Mouse (Mus musculus): ENCODE measurements around the gene Olfr95.
"Not testable (repeated sequence)": the region's sequence is repeated elsewhere in the genome, so short reads cannot be mapped to it uniquely, and the experiment has no call there.

Gene Olfr95

DNA sequence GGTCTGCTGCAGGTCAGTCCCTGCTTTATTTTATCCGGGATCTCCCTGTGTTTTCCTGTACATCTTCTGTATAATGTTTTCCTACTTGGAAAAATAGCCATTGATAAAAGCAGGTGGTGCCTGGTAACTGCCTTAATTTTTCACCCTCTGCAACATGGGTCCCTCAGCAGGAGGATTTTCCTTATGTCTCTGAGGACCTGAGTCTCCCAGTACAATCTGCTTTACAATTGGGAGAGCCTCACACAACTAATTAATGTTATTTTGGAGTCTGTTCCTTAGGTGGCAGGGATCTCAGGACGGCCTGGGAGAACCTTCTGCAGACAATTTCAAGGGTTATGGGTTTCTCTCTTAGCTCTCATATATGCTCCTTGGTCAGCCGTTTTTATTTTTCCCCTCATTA is at the start of gene Olfr95:
Gene Olfr95, minus strand, starts transcription at position 101 of the 400 bp plus-strand sequence.
- DNase-seq (ENCODE audit: low spot score): no peak

DNA sequence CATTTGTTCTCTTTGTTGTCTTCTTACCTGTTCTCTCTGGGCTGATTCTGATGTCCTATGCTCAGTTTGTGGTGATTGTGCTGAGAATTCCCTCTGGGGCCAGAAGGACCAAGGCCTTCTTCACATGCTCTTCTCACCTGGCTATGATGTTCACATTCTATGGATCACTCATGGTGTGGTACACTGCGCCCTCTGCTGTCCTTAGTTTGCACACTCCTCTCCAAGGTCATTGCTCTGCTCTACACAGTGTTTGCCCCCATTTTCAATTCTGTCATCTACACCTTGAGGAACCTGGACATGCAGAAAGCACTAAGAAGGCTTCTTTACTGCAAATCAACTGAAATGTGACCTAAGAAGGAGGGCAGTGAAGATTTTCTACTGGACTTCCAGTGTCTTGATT is 37.6 kb upstream of the Olfr95 start:
- no peak for DNase-seq (ENCODE audit: low spot score)

DNA sequence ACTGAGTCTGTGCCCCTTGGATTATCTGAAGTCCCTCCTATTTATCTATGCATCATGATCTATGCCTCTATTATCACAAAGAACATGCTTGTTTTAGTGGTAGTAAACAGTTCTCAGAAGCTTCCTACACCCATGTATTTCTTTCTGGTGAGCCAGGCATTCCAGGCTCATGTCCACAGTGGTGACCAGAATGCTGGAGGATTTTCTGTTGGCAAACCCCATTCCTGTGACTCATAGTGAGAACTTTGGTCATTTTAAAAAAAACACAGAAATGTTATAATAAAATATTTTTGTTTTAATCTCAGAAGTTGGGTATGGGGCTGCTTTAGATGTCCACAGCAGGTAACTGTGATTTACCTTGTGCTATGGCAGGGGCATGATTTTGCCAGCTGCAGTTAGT is 36.5 kb upstream of the Olfr95 start:
- no peak for DNase-seq (ENCODE audit: low spot score)

DNA sequence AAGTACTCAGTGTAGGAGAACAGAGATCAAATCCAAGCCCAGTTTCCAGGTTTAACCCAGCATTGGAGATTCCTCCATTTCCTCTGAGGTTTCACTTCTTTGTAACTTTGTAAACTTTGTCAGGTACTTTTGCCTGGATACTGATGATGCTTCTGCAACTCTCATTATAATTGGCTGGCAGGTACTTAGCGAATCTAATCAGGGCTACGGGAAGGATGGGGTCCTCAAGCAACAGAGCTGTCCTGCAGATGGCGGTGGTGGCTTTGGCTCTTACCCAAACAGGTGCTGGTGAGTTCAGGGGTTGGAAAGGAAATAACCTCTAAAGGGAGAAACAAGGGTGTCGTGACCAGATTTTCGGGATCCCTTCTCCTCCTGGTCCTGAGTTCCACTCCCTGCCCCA is 33.8 kb upstream of the Olfr95 start:
- DNase-seq (ENCODE audit: low spot score): no peak

DNA sequence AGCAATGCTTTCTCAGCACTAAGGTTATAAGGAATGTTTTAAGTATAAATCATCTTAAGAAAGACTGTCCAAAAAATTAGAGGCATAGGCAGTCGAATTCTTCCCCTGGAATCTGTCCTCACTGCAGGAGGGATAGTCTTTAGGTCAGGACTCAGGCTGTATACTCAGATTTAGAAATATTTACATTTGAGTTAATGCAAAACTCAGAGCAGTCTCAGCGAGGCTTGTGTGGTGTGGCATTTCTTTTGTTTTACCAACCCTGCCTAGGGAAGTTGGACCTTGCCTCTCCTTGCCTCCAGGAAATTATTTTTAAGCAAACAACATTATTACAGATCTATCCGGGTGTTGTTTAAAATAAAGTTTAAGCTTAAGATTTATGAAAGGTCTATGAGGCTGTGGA is 29.3 kb upstream of the Olfr95 start:
- DNase-seq (ENCODE audit: low spot score): no peak

DNA sequence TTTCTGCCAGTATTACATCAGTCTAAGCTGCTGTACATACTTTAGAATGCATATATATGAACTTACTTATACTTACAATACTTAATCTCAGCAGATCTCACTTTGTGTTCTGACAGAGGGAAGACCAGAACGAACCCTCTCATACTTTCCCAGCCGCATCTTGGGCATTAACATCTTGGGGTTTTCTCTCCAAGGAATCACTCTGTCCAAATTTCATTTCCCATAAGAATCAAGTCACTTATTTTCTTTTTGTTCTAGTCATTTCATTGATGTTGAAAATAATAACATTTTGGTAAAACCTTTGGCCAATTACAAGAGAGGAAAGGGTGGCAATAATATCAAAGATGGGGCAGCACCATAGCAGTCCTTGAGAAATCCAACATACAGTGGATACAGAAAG is 24.3 kb upstream of the Olfr95 start, which contains the start of gene Olfr97:
Gene Olfr97, minus strand, starts transcription at position 101 of the 400 bp plus-strand sequence.
- DNase-seq (ENCODE audit: low spot score): not testable (repeated sequence)

DNA sequence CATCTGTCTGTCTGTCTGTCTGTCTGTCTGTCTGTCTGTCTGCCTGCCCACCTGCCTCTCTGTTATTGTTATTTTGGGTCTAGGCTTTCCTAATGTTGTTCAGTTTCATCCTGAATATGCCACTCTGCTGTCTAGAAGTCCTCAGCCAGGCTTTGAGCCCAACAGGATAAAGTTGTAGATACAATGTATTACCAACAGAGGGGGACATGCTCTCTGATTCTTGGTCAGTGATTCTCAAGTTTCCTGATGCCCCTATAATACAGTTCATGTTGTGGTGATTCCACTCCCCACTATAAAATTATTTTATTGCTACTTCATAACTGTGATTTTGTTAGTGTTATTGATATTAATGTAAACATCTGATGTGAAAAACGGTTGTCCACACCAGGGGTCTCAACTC is 9.0 kb upstream of the Olfr95 start:
- DNase-seq (ENCODE audit: low spot score): no peak

DNA sequence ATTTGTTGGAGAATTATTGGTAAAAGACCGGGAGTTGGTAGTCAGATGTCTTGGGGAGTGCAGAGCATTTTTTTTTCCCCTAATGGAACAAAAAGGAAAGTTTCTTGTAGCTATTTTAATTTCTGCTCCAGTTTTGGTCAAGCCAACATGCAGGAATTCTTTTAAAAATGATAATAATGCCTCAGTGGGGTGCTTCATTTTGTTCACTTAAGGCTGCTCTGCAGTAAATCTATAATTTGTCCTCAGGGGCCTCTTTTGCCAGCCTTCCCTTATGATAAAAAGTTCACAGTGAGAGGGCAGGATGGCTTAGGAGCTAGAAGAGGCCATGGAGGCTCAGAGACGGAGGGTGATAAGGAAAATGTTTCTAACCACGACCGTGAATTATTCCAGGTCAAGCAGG is 6.9 kb upstream of the Olfr95 start, which contains the start of gene Olfr96:
Gene Olfr96, plus strand, starts transcription at position 301 of the 400 bp plus-strand sequence.
- DNase-seq (ENCODE audit: low spot score): no peak

DNA sequence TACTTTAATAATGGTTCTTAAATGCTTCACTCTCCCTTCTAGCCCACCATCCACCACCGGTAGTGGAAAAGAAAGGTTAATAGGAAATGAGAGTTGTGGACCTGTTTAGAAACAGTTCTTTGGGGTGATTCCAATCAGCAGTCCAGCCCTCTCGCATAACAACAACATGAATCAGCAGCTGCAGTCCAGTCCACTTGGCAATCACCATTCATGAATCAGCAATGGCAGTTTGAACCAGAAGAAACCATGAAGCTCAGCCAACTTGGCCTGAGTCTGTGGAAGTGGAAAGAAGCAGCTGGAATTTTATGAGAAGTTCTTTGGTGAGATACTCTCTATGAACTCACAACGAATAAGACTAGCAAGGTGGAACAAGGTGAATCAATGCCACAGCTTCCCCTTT is 5.6 kb upstream of the Olfr95 start:
- no peak for DNase-seq (ENCODE audit: low spot score)

DNA sequence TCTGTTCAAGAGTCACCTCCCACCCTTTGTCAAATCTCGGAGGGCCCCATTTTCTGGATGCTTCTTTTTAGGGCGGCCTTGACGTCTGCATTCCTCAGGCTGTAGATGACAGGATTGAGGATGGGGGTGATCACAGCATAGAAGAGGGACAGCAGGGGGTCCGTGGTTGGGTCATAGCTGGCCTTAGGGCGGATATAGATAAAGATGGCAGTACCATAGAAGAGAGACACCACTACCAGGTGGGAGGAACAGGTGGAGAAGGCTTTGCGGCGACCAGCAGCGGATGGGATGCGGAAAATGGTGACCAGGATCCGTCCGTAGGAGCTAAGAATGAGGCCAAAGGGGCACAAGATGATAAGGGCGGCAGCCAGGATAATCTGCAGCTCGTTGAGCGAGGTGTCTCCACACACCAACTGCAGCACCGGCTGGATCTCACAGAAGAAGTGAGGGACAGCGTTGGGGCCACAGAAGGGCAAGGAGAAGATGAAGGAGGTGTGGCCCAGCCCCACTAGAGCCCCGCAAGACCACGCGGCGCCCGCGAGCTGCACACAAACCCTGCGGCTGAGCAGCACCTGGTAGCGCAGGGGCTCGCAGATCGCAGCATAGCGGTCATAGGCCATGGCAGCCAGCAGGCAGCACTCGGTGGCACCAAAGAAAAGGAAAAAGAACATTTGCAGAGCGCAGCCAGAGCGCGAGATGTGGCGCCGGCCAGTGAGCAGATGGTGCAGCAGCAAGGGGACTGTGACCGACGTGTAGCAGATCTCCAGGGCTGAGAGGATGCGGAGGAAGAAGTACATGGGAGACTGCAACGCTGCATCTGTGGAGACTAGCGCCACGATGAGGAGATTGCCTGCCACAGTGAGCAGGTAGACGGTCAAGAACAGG is 1.8 kb downstream of the Olfr95 start:
- DNase-seq (ENCODE audit: low spot score): no peak

DNA sequence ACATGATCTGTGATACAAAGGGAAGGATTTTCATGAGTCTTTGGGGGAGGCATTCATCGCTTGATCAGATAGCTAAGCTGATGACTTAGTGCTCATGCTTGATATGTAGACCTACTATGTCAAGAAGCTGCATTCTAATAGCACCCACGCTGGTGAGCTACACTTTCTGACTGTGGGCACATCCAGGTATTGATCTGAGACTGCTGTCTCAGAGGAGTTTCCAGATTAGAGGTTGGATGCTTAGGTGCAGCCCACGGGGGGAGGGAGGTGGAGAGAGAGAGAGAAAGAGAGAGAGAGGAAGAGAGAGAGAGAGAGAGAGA is 9.0 kb downstream of the Olfr95 start:
- no peak for DNase-seq (ENCODE audit: low spot score)

DNA sequence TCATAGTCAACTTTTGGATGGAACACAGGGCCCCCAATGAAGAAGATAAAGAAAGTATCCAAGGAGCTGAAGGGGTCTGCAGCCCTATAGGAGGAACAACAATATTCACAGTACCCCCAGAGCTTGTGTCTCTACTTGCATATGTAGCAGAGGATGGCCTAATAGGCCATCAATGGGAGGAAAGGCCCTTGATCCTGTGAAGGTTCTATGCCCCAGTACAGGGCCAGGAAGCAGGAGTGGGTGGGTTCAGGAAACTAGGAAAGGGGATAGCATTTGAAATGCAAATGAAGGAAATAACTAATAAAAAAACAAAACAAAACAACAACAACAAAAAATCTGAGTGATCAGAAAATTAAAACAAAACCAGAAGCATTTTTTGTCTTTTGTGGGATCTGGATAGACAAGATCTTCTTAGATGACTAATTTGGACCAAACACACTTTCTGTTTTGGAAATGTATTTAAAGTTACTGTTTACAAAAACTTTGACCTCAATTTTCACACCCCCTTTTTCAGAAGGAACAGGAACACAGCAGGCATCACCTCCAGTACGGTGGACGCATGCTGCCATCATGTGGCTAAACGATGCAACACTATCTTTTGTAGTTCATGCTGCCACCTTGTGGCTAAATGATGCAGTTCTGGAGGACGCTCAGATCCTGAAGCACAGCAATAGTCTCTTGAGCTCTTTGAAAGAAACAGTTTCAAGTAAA is 9.6 kb downstream of the Olfr95 start:
- peak; percentile 39 for DNase-seq (ENCODE audit: low spot score)

DNA sequence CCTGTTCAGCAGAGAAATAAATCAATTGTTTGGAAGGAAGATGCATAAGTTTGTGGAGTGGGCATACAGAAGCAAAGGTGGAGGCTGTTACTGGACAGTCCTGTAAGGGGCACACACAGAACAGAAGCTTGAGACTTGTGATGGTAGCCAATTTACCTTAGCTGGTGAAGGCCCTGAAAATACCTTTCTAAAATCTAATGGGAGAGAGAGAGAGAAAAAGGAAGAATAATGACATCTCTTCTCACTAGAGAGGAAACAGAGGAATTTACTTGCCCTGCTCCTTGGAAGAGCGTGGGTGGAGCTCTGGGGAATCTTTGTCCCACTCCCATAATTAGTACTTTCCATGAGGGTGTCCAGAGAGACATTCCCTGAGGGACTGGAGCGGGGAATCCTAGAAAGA is 12.0 kb downstream of the Olfr95 start, which contains the start of gene Olfr94:
Gene Olfr94, minus strand, starts transcription at position 101 of the 400 bp plus-strand sequence.
- DNase-seq (ENCODE audit: low spot score): no peak

DNA sequence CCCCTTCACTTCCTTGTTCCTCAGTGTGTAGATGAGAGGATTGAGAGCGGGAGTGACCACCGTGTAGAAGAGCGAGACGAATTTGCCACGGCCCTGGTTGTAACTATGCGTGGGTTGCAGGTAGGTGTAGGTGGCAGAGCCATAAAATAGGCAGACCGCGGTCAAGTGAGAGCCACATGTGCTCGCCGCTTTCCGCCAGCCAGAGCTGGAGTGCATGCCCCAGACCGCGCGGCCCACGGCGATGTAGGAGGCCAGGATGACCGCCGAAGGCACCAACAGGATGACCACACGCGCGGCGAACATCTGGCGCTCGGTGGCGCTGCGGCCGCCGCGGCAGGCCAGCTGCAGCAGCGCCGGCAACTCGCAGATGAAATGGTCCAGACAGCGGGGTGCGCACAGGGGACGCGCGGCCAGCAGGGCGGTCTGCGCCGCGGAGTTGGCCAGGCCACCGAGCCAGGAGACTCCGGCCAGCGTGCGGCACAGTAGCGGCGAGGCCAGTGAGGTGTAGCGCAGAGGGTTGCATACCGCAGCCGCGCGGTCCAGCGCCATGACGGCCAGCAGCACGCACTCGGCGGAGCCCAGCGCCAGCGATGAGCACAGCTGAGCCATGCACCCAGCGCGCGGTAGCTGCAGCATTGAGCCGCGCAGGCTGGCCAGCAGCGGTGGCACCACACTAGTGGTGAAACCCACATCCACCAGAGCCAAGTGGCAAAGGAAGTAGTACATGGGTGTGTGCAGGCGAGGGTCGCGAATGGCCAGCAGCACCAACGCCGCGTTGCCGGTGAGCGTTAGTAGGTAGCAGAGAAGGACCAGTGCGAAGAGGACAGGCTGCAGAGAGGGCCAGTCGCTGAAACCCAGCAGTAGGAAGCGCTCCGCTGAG is 15.8 kb downstream of the Olfr95 start:
- no peak for DNase-seq (ENCODE audit: low spot score)

DNA sequence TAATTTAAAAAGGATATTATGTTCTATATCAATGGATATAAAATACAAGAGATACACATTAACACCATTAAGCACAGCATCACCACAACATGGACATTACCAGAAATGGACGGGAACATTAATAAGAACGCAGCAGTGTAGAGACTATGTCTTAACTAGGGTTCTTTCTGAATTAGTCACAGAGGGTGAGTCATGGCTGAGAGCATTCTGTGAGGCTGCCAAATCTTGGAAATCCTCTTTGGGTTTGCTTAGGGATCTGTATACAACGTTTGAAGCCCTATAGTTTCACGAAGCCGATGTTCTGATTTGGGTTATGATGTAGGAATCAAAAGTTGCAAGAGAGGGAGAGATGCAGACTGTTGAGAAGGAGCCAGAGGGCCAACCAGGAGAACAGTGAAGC is 18.1 kb downstream of the Olfr95 start:
- no peak for DNase-seq (ENCODE audit: low spot score)

DNA sequence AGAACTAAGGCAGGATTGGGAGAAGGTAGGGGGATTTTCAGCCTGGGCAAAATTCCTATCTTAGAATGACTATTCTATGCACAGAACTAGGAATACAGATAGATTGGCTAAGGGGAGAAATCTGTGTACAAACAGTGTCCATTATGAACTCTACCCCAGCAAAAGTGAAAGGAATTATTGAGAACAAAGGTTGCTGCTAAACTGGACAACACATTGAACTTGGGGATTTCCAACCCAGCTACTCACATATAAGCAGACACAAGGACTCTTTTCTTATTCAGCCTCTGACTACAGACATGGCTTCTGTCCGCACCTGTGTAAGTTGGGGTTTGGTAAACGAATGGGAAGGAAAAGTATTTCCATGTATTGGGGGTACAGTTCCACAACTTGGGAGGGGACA is 19.3 kb downstream of the Olfr95 start, which contains the start of gene Ubd:
Gene Ubd, plus strand, starts transcription at position 237 of the 400 bp plus-strand sequence.
- DNase-seq (ENCODE audit: low spot score): no peak

DNA sequence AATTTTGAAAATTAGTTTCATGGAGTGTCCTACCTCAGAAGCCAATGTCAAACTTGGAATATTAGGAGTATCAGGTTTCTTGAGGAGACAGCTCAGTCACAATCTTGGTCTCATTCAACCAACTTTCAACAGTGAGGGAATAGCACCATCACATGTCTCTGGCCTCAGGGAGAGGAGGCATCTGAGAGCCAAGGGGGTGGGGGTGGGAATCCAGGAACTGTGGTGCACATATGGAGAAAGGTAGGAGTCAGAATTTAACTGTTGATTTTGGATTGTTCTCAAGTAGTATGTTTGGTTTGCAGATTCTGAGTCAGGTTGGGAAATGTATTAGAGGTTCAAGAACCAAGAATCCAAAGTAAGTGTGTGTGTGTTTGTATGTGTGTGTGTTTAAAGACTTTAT is 19.9 kb downstream of the Olfr95 start:
- no peak for DNase-seq (ENCODE audit: low spot score)

DNA sequence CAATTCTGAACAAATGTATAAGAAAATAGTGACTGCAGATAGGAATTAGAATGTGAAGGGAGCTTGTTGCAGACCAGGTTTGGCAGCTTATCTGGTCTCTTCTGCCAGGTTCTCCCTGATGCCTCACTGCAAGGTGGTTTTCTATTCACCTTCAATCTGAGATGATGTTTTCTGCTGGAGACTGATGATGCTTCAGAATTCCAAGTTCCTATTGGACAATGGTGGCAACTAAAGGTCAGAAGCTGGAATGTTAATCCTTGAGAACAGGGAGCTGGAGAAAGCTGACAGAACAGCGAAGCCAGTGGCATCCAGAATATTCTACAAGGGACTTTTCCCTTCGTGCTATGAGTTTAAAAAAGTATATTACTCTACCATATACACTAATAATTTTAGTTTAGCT is 22.2 kb downstream of the Olfr95 start:
- no peak for DNase-seq (ENCODE audit: low spot score)

DNA sequence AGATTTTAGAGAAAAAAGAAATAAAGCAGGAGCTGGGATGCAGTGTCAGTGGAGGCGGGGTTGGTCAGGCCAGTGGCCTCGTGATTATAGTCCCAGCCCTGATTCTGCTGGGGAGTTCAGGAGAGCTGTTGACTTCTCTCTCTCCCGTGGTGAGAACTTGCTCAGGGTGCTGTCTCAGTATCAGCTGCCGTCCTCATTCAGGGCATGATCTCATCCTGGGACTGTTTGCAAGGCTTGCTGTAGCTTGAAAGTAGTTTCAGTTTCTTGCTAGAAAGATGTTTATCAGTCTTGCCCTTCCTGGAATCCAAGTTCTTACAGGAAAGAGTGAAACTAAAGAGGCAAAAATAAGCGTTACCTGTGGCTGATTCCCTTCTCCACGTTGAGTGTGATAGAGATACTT is 27.4 kb downstream of the Olfr95 start:
- no peak for DNase-seq (ENCODE audit: low spot score)

DNA sequence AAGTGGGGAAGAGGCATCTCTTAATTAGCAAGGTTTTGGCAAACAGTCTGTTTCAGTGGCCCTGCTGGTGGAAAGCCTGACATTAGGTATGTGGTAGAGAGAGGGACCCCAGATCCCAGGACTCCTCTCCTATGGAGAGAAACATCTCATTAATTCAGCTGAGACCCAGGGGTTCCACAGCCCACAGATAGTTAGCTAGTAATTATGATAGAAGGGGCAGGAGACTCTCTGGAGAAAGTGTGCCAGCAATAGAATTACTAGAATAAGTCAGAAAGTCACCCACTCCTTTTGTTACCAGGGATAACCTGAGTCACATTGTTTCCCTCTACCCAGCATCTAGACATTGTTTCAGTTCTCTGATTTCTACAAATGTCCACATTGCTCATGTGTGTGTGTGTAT is 51.5 kb downstream of the Olfr95 start, which contains the start of gene Olfr93:
Gene Olfr93, minus strand, starts transcription at position 101 of the 400 bp plus-strand sequence.
- no peak for DNase-seq (ENCODE audit: low spot score)

All from urinary bladder, postnatal 10 days (tissue).